Mouse (Mus musculus) cerebellum, postnatal 36 days (tissue): Measurements from ENCODE around the gene Mst1.

ENCODE experiments used
- DNase-seq, 2 experiments: peaks; one replicate each; pipeline ENCODE4 v3.0.0; 2021 to 2022; ENCODE audit warnings: mixed read lengths in 2 of 2

Mst1 gene

GRCm38 (mm10) chr9:108057262-108057562 lies 23.0 kb upstream of the Mst1 start:
- DNase-seq = no peak

- DNase-seq = no peak
Observed at GRCm38 (mm10) chr9:108058291-108058690, 21.9 kb upstream of the Mst1 start.

GRCm38 (mm10) chr9:108062142-108062541 lies 18.1 kb upstream of the Mst1 start:
- no peak for DNase-seq

DNA sequence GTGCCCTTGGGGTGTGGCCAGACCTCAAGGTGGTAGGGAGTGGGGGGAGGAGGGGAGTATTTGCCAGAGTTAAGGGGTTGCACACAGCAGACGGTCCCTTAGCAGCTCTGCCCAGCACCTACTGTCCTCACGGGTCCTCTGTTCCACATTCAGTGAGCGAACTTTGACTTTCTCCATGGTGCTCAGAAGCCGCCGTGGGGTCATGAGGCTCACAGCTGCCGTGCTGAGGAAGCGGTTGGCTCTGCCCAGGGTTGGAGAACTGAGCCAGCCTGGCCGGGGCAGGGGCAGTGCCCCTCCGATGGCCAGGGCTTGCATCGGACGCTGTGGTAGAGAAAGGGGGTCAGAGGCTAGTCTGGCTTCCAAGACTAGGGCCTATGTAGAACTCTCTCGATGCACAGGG lies 16.9 kb upstream of the Mst1 start:
- DNase-seq = no peak

GRCm38 (mm10) chr9:108065491-108066011 lies 14.7 kb upstream of the Mst1 start:
- DNase-seq = peak; percentile 75 to 86

DNA sequence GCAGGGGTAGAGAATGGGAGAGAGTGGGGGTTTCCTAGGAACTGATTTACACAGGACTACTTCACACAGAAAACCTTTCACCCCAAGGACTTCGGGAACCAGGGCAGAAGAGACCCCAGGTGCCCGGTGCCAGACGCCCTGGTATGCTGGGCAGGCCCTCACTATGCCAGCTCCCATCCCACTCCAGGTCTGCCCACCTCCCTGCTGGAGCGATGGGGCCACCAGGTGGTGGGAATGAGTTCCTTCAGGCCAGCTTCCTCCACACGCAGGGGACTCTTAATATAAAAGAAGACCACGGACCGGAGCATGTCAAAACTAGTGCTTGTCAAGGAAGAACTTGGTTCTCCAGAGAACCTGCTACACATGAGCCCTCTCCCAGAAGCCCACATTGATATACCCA lies 13.0 kb upstream of the Mst1 start:
- no peak for DNase-seq

DNA sequence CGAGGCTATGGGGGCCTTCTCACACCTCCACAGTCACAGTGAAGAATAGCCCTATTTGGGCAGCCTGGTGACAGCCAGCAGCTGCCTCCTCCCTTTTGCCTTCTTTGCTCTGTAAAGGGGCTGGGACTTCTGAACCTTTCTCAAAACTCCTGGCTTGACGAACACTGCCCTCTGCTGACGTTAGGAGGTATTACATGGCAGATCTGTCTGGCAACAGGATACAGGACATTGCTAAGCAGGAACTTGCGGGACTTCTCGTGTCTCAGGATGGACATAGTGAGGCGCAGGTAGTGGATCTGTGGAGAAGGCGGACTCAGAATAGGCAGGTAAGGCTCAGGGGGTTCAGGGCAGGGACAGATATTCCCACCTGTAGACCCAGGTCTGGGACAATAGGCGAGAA lies 12.3 kb upstream of the Mst1 start:
- peak; percentile 88 to 97 for DNase-seq

DNA sequence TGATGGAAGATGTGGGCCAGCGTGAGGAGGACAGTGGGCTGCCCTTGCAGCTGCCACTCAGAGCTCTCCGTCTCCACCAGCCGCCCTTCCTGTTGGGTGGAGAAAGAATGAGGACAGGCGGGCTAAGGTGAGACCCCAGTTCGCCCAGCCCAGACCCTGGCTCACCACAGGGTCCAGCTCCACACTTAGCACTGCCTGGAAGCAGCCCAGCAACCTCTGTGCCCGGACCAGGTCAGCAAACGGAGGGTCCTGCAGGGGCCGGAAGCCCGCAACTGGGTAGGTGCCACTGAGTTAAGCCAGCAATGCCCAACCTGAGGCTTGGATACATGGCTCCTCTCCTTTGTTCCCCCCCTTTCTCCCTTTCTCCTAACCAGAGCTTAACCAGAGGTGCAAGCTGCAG lies 11.2 kb upstream of the Mst1 start:
- no peak for DNase-seq

- DNase-seq = no peak
Observed at GRCm38 (mm10) chr9:108069529-108069928, 10.7 kb upstream of the Mst1 start.

DNA sequence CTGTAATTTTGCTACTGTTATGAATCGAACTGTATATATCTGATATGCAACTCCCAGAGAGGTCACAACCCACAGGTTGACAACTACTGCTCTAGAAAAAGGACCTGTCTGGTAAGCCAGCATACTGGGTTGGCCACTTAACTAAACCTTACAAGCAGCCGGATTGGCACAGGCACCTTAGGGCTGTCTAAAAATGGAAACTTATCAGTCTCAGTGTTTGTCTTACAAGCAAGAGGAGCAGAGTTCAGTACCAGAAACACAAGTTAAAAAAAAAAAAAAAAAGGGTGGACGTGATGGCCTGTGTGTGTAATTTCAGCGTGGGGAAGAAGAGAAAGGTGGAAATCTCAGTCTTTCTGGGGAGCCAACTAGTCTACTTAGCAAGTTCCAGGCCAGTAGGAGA lies 8.4 kb upstream of the Mst1 start:
- no peak for DNase-seq

- DNase-seq = peak; percentile 65 to 69
Observed at GRCm38 (mm10) chr9:108072481-108072924, 7.7 kb upstream of the Mst1 start.

DNA sequence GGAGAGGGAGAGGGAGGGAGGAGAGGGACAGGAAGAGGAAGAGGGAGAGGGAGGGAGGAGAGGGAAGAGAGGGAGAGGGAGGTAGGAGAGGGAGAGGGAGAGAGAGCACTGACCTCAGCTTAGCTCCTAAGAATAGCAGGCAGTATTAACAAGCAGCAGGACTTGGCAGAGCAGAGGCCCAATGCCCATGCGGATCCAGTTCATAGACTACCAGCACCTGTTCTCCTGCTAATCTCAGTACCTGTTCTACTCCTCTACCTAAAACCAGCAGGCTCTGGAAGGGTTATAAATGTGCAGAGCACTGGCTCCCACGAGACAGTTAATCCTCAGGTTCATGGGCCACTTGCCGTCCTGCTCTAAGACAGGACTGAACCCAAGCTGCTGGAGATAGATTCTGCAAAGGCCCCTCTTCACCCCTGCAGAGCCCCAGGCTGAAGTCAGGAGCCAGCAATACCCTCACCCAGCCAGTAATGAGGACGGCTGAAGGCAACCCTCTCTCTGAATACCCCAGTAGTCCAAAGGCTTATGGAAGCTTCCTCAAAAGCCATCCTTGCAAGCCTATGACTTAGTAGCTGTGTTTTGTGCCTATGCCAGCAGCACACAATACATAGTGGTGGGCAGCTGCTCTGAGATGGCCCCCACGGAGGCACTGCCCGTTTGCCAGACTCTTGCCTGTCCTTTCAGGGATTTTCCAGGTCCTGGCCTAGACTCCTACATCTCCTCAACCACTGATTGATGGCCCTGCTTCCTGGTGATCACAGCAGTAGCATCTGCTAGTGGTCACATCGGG lies 6.9 kb upstream of the Mst1 start:
- DNase-seq = peak; percentile 79 to 85

- DNase-seq = peak in 1 of 2 experiments; percentile 44
Observed at GRCm38 (mm10) chr9:108082549-108082948, 2.3 kb downstream of the Mst1 start.

GRCm38 (mm10) chr9:108082988-108083431 lies 2.8 kb downstream of the Mst1 start, which contains the start of gene Rnf123:
TSS of gene Rnf123 (minus strand) at chr9:108083346.
- DNase-seq = no peak

GRCm38 (mm10) chr9:108083561-108083960 lies 3.3 kb downstream of the Mst1 start:
- DNase-seq = no peak

DNA sequence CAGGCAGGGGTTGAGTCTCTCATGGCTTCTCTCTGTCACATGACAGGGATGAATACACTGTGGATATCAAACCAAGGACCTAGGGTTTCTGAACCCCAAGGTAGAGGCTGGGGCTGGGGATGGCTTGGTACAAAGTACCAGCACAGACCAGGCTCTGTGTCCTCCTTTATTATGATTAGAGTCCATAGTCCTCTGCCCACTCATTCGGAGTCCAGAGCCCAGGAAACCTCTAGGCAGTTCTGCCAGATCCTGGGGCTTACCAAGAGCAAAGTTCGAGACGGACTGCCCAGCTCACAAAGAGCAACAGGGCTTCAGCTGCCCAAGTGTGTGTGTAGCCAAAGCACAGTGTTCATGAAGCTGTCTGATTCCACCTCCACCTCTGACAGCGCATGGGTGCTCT lies 5.0 kb downstream of the Mst1 start:
- DNase-seq = no peak

- no peak for DNase-seq
Observed at GRCm38 (mm10) chr9:108090611-108091120, 10.4 kb downstream of the Mst1 start.

- DNase-seq = no peak
Observed at GRCm38 (mm10) chr9:108093586-108093985, 13.3 kb downstream of the Mst1 start.

DNA sequence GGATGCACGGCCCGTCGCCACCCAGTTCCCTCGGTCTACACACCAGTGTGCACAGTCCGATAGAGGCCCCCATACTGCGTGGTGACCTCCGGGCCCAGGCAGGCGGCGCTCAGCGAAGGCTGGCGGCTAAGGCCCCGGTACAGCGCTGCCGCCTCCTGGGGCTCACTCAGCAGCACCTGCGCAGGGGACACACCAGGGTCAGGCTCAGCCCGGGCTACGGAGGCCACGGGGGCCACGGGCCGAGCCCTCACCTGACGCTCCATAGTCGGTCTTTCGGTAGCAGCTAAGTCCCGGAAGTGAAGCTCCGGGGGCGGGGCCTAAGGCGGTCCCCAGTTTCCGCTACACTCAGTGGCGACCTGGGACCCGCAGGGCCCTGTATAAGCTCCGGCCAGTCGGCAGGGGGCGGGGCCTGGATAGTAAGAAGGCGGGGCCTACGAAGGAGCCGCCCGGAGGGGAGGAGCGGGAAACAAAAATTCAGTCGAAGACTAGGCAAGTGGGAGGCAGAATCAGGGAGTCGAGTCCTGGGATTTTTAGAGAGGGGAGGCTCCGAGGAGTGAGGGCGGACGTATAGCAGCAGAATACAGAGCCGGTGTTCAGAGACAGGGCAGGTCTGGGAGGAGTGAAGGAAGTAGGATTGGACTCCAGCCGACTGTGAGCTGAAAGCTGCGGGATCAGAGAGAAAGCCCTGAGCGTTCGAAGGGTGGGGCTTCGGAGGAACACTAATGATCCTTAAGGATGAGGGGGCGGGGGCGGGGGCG lies 14.1 kb downstream of the Mst1 start, which contains the start of gene Apeh:
TSS of gene Apeh (minus strand) at position 423 of the 758 bp plus-strand sequence.
- peak; percentile 92 to 94 for DNase-seq

GRCm38 (mm10) chr9:108094998-108095411 lies 14.8 kb downstream of the Mst1 start:
- DNase-seq = peak in 1 of 2 experiments; percentile 42

DNA sequence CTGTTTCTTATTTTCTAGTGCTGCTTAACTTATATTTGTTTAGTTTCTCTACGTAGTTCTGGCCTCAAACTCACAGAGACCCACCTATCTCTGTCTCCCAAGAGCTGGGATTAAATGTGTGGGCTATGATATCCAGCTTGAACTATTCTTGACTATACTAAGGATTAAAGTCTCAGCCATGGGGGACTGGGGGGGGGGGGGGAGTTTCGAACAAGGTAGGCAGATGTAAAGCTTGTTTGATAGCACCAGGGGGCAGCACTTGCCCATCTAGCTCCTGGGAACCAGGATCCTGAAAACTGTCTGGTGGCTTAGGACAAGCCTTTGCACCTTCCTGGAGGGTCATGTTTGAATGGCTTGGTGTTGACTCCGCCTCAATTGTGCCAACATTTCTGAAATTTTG lies 15.3 kb downstream of the Mst1 start:
- peak; percentile 76 for DNase-seq

DNA sequence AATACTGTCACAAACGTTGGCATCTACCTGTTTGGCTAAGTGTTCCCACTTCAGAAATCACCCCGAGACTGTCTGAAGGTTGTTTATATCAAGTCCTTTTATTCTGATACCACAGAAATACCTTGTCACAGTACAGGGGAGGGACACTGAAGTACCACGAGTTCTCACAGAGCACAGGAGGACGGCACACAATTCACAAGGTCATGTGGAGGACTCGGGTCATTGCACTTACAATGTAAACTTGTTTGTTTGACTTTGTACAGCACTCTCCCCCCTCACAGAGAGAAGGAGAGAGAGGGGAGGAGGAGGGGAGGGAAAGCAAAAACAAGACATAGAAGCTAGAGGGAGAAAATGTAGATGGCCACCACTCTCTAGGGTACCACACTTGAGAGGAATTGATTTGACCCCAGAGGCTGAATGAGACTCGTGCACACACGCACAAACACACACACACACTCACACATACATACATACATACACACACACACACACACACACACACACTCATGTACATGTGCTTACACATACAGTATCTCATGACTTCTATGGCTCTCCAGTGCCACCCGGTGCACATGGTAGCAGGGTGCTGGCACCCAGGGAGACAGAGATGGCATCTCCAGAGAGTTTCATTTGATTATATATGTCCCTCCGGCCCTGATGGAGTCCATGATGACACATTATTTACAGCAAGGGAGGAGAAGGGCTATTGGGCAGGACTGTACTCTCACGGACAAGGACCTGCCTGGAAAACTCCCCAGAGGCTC lies 15.9 kb downstream of the Mst1 start:
- DNase-seq = no peak

GRCm38 (mm10) chr9:108099619-108100018 lies 19.4 kb downstream of the Mst1 start:
- DNase-seq = peak; percentile 60 to 62
